Mouse (Mus musculus): Measurements from ENCODE around the gene Qsox1.
A peak's percentile ranks its signal among the peaks of the same experiment; 100 is the strongest.

Qsox1 gene

DNA sequence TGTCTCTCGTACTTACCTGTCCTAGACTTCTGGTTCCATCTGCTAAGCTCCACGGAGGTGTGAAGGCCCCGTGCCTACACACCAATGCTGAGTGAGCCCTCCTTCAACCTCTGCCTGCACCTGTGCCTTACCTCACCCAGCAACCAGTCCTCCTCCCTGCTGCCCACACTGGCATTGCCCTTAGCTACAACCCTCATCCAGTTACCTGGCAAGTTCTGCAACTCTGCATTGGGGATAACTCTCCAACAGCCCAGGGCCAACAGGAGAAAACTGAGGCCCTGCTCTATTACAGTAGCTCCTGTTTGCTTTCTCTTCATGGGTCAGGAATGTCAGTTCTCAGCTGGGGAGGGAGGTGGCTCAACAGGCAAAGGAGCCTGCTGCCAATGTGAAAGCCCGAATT, 14.7 kb downstream of the Qsox1 start:
- DNase-seq = no peak

DNA sequence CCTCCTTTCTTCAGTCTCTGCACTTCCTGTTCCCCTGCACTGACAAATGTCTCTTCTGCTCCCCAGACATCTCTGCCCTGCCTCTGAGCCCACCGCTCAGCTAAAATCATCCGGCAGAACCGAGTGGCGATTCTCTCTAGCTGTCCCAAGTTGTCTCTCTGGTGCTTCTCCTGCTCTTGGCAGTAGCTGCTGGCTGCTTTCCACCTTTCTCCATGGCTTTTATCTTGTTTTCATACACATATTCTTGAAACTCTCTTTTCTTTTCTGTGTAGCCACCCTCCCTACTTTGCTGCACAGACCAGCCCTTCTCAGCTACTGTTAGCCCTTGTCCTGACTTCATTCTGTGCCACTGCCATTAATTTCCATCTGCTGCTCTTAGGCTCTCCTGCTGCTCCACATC, 15.3 kb downstream of the Qsox1 start:
- no peak for DNase-seq

DNA sequence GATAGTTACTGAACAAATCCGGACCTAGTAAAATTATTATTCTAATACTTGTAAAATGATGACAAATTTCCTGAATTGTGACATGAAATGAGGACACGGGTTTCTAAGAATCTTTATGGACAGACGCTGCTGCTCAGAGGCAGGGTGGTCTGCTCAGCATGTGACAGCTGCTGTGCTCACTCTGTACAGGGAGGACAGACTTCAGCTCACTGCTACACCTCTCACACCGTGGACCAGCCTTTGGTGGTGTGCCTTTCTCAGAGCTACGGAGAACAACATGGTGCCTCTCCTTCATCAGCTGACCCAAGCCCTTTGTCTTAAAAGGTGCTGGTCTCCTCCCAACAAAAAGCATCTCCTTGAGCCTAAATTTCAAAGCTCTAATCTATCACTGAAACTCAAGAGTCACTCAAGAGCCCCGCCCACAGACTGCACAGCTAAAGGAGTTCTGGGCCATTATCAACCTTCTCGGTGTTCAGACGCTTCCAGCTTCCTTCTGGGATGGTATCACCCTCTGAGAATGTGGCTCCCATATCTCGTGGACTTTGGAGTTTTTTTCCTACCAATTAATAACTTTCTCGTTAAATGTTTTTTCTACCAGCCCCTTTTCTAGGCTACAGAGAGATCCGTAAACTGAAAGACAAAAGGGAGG, 15.8 kb downstream of the Qsox1 start:
- no peak for DNase-seq

DNA sequence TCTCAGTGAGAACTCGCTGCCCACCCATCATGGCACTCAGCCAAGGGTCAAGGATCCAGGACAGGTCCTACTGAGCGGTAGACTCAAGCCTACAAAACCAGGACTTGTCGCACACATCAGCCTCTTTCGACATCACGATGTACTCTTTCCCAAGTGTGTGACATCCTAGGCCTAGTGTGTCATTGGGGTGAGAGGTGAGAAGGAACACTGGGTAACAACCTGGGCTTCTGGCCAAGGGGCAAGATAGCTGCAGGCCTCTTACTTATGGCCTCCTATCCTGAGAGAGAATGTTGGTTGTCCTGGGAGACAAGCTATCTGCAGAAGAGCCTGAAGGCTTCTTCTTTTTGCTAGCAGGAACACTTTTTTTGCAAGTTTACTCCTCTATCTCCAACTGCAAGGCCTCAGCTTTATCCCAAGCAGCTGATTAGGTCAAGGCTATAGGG, 16.9 kb downstream of the Qsox1 start:
- DNase-seq = no peak

DNA sequence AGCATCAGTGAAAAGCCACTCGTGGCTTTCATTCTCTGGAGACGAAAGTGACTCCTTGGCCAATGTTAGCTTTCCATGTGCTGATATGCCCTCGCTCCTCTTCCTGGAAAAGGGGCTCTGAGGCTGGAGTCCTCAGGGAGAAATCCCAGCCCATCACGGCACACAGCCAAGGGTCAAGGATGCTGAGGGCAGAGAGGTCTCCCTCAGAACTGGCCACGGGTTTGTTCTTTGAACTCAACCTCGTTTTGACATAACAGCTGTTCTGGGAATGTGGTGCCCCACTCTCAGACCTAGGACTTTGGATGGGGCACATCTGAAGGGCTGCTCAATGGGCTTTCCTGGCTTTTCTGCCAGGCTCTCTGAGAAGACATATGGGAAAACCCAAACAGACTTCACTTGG, 17.8 kb downstream of the Qsox1 start:
- no peak for DNase-seq

DNA sequence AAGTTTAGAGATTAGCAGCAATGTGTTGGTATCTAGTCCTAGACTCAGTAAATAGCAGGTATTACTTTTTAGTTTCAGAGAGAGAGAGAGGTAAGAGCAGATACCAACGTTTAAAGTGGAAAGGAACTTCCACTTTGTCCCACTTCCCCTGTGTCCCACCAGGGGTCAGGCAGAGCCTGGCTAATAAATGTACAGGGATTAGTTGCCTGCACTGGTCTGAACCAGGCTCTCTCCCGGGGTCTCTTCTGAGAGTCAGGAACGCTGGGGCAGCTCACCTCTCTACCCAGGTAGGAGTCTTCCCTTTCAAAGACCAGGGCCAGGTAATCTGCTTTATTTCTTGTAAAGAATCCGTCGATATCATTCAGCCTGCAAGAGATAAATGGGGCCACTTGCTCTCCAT, 20.8 kb downstream of the Qsox1 start:
- DNase-seq = peak in 1 of 2 experiments; percentile 54

DNA sequence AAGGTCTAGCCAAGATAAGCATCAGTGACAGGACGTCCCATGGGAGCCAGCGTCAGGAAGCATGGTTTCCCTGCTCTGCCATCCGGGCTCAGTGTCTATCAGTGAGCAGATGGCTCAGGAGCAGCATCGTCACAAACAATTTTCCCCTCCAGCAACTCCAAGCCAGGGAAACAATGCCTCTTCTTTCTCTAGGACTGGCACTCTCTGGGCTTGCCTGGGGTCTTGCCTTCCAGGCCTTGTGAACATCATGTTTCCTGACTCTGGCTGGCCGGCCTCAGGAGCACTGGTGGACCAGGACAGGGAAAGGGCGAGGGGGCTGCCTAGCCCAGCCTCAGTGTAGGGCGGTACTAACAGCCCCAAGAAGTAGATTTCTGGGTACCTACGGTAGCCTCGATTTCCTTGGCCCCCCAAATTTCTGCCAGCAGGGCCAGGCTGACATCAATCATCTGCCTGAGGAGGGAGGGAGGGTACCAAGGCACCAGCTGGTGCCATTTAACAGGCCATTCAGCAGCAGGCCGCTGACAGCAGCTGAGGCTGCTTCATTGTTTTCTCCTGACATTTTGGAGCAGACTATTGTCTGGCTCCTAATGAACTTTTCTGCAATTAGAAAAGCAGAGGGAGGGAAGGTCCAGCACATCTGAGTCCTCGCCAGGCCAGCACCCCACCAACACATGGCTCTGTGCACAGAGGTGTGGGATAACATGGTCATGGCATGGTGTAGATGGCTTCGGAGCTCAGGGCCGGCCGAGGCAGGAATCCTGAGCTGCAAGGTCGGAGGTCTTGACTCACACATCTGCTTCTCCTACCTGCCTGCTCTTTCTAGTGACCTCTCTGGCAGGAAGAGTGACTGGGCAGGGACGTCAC, 22.3 kb downstream of the Qsox1 start:
- peak; percentile 62 to 63 for DNase-seq

DNA sequence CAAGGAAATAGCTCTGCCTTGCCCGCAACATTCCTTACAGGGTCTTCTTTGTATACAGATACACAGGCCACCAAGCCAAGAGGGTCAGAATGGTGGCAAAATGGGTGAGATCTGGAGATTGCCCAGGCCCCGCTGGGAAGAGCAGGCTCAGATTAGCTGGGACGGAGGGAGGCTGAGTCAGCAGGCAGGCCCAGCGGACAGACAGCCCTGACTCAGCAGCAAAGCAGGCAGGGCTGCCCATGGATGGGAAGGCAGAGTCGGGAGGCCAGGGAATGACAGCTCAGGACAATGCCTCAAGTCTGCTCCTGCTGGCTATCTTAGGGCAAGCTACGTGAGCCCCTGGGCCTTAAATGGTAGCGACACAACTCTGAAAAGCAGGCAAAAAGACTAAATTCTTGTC, 26.8 kb downstream of the Qsox1 start:
- DNase-seq = no peak

DNA sequence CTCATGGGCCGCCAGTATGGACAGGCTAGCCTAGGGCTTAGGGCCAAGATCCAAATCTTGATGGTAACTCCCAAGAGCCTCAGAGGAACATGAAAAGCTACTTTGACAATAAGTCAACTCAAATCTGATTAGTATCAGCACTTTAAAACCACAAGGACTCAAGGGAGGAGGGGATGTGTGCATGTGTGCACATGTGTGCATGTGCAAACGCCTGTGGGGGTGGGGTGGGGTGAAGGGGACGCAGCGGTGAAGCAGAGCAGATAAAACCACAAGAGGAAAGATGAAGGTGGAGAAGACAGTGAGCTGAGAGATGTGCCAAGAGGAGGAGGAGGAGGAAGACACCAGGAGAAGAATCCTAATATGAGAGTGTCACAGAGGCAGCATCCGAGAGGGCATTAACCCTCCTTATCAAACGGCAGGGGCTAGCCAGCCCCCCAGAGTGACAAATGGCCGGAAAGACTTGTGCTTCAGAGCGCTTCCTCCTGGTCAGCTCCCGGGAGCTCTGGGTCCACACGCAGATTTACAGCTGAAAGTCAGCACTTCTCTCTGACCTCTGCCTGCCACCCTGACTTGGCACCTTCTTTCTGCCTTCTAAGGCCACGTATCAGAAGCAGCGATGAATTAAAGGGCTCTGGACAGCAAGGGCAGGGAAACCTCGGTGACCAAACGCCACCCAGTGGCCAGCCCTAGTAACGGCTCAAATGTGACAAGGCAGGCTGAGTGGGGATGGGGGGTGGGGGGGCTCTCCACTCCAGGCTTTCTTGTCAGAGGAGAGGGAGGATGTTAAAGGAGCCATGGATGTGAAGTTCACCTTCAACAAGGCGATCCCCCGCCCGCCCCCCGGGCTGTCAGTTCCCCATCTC, 28.1 kb downstream of the Qsox1 start:
- peak; percentile 81 to 85 for DNase-seq

DNA sequence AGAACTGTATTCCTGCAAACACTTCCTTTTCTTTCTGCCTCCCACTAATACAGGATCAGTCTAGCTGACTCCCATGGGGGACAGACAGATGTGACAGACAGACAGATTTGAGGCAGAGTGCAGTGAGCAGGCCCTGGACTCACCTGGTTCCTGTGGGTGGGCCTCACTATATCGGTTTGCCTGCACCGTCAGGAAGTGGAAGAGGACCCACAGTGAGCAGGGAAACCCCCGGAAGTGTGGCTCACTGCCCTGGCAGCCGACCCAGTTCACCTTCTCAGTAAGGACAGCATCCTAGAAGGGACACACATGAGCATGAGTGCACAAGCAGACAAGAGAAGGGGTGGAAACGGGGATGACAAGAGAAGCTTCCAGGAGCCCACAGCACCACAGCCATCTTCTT, 30.3 kb downstream of the Qsox1 start:
- DNase-seq = no peak

DNA sequence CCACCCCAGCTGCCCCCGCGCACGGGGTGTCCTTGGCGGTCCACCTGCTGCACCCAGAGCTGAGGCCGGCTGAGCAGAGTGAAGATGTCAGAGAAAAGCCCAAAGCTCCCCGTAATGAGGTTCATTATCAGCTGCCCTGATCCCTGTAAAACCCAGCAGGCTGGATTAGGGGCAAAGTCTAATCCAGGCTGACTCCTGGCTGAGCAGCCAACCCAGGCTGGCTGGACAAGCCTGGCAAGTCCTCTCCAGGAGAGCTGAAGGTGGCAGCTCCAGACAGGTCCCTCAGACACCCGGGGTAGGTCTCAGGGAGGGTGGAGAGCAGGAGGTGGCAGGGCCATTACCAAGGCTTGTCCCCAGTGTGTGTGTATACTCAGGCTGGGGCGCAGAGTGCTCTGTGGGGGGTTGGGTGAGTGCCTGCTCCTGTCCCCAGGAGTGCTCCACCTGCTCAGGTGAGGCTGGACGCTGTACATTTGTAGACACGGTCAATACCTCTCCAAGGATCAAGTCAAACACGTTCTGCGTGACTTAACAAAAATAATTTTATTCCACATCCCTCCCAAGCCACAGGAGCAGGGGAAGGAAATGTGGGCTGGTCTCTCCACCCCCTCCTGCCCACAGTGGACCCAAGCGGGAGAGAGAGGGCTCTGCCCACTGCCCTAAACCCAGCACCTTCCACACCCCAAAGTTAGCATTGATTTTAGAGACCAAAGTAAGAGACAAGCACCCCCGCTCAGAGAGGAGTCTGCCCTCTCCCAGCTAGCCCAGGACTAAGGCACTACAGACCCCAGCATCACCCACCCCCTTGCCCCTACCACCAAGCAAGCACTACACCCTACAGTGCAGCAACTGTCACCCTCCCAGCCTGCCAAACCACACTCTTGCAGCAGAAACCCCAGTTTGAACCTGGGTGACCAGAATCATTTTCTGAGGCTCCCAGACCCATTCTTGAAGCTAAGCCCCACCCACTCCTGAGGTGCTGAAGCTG, 34.8 kb downstream of the Qsox1 start:
- DNase-seq = no peak

DNA sequence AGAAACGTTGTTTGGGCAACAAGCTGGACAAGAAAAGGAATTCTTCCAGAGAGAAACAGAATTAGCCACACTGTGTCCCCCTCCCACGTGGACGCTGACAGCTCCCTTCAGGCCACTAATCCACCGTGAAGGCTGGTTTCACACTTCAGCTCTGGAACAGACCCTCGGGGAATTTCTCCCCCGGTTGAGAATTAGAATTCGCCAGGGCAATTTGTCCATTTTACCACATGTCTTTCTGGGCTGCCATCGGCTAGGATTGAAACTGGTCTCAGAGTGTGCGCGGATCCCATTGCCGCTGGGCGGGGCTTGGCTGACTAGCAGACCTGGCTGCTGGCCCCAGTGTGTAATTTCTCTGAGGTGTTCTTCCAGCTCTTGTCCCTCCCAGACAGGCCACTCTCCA, 53.5 kb downstream of the Qsox1 start:
- DNase-seq = peak; percentile 49 to 55

DNA sequence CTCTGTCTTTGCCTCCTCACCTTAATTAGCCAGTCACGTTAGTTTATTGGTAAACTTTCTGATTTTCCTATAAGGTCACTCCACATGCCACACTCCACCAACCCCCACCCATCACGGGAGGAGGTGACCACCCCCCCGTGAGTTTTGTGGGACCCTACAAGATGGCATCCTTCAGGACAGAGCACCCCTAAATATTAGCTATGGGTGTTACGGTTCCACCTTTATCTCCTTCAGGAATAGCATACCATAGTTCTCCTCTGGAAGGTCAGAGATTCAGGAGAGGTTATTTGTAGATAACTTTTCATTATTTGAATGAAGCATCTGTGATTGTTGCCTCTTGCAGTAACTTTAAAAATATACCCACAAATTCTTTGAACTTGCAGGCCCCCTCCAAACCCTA, 54.0 kb downstream of the Qsox1 start:
- DNase-seq = no peak

DNA sequence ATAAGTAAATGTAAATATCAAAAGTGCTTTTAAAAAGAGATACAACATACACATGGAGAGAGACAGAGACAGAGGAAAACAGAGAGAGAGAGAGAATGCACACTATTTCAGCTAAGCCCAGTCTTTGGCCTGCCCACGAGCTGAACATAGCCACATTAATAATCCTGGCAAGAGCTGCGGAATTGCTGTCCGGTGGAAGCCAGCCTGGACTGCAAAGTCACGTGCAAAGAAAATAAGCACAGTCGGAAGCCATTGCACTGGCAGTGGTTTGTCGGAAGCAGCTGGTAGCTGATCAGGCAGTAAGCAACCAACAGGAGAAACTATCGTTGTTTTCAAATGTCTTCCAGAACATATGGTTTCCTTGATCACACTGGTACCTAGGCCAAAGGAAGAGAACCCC, 55.1 kb downstream of the Qsox1 start:
- peak; percentile 52 to 56 for DNase-seq

DNA sequence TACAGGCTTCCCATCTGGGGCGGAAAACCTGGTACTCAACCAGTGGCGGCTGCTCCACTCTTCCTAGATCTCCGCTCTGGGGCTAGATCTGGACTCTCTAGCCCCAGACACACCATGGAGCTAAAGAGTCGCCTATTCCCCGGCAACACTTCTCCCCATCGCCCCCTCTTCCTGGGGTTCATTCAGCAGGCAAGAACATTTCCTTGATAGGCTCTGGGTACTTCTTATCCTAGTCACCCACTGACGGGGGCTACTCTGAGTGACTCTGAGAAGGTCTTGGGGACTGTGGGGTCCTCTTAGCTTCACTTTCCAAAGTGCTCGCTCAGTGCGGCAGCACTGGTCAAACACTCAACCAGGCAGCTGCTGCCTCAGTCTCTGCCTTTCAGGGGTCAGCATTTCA, 59.3 kb downstream of the Qsox1 start:
- no peak for DNase-seq

DNA sequence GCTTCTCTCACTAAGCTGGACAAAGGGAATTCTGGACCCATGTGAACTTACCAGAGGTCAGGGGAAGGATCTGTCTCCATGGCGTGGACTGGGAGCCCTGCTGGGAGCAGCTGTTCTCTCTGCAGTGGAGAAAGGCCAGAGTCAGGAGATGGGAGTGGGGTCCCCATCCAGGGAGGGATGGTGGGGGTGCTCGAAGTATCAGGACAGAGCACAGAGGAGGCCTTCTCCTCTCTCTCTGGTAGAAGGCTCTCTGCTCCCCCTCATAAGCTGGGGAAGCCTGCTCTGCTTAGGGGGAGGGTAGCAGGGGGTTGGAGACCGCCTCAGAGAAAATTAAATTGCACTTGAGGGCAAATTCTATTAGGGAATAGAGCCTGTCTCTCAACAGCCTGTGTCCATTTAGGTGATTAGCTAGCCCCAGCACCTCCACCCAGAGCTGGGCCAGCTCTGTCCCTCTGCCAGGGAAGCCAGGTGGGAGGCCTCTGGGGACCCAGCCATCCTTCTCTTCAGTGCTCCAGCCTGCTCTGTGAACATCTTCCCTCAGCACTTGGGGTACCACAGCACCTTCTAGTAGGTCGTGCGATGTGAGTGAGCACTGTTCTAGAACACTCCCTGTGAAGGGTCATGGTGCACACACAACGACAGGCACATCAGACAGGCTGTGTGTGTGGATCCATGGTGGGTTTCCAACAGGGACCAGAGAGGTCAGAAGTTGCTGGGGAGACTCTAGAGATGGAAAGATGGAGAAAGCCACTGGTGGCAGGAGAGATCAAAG, 61.0 kb downstream of the Qsox1 start, which contains the start of gene Lhx4:
Gene Lhx4, minus strand, starts transcription at position 201 of the 772 bp plus-strand sequence.
- DNase-seq = no peak

DNA sequence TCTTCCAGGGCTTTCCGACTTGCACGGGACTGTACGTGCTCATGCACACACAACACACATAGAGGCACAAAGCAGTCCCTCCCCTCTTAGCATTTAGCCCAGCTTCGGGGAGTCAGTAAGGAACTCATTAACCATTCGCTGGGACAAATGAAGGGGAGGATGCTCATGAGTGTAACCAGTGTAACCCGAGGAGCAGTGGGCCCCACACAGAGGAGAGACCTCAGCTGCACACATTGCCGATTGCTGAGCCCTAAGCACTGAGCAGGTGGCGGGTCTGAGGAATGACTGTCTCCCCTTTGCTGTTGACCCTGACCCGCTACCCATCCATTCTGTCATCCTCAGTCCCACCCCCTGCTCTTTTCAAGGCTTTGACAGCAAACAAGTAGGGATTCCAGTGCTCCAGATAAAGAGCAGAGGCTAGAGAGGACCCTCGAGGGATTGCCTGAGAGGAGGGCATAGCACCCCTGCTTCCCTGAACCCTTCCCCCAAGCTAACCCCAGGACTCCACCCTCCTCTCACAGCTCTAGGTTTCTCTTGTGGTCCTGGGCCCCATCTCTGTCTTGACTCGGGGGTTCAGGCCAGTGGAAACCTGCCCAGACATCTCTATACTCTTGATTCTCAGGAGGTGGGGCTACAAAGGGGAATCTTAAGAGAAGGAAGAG, 62.0 kb downstream of the Qsox1 start:
- DNase-seq = no peak

DNA sequence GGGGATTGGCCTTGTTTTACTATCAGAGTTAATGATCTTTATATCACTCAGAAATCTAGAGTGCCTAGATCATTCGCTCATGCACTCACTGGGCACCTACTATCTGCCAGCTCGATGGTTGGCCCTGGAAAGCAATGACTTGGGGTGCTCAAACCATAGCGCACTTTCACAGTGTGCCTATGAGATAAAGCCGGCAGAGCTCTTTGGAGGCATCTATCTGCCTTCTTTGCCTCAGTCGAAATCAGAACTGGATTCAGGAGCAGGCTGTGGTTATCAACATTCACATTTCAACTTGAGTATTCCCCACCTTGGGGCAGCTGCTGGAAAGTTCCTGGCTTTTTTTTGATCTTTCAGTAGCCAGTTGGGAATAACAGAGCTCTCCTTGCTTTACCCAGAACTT, 64.8 kb downstream of the Qsox1 start:
- no peak for DNase-seq

DNA sequence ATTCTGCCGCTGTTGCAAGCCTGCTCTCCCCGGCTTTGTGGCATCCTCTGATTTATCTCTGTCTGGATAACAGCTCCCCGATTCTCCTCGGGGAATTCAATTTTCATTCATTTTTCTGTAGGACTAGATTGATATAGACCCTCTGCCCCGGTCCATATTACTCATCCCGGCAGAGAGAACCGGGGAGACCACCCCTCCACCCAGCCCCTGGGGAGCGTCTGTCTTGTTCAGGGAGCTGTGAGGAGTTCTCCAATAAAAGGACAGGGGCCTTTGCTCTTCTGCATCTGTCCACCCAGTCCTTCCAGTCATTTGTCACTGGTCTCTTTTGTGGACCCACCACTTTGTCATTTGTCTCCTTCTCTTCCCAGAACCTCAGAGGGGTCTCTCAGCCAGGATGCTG, 65.7 kb downstream of the Qsox1 start:
- DNase-seq = no peak
